Mouse (Mus musculus): ENCODE measurements around the gene Actb. TPM values are rescaled to one million over a fixed set of nuclear protein-coding genes. Genes with fewer than 3 reads are reported as not detected.

The Actb gene
- polyA plus RNA-seq, 1 experiment from 2014 or later = 16,656 TPM

- WGBS = 41% methylated on average over 14 of the region's 14 CpGs
- DNase-seq (ENCODE audit: low spot score) = no peak
- Histone ChIP-seq H3K27ac (ENCODE audit: low read depth, low read length) (peak overlapping the region; percentile 96), H3K36me3 (ENCODE audit: control insufficient read depth, insufficient read depth, low read length) (peaks cover 17% of the 10 kb centered on the region), H3K4me1 (replicated peaks; ENCODE audit: control insufficient read depth, insufficient read depth, low read length) (peaks cover 11% of the 10 kb centered on the region; the same call in 1 of the 2 replicates), H3K9me3 (ENCODE audit: control insufficient read depth, low read length) (no peaks in the 10 kb centered on the region), H3K4me2 (replicated peaks; ENCODE audit: low read depth, low read length) (peak overlapping the region; percentile 53), H3K27me3 (ENCODE audit: control insufficient read depth, insufficient read depth, low read length) (no peaks in the 10 kb centered on the region), H3K9ac (ENCODE audit: low read depth, low read length) (peak overlapping the region; percentile 78), H3K4me3 (ENCODE audit: low read depth, low read length) (peak overlapping the region; percentile 59)
- peak; percentile 28; the same call in 1 of the 2 replicates for ATAC-seq (ENCODE audit: low FRiP score)
Measured at GRCm38 (mm10) chr5:142907048-142907802, 671 bp upstream of the Actb start.

- Histone ChIP-seq H3K9me3 (ENCODE audit: control insufficient read depth, low read length) (no peaks in the 10 kb centered on the region), H3K27me3 (ENCODE audit: control insufficient read depth, insufficient read depth, low read length) (no peaks in the 10 kb centered on the region), H3K4me1 (replicated peaks; ENCODE audit: control insufficient read depth, insufficient read depth, low read length) (peaks cover 11% of the 10 kb centered on the region; the same call in 1 of the 2 replicates), H3K9ac (ENCODE audit: low read depth, low read length) (peak overlapping the region; percentile 82), H3K36me3 (ENCODE audit: control insufficient read depth, insufficient read depth, low read length) (peaks cover 19% of the 10 kb centered on the region), H3K4me2 (replicated peaks; ENCODE audit: low read depth, low read length) (peak overlapping the region; percentile 66), H3K27ac (ENCODE audit: low read depth, low read length) (peak overlapping the region; percentile 96), H3K4me3 (ENCODE audit: low read depth, low read length) (peak overlapping the region; percentile 59)
- ATAC-seq (ENCODE audit: low FRiP score) = peak; percentile 83
- under 1% methylated on average over 76 of the region's 84 CpGs for WGBS
- peak; percentile 98 for DNase-seq (ENCODE audit: low spot score)
Measured at GRCm38 (mm10) chr5:142905725-142906531, 626 bp downstream of the Actb start.

GRCm38 (mm10) chr5:142905038-142905695 lies 1.4 kb downstream of the Actb start:
- Histone ChIP-seq H3K9me3 (ENCODE audit: control insufficient read depth, low read length) (no peaks in the 10 kb centered on the region), H3K4me2 (replicated peaks; ENCODE audit: low read depth, low read length) (peak overlapping the region; percentile 66), H3K4me1 (replicated peaks; ENCODE audit: control insufficient read depth, insufficient read depth, low read length) (peaks cover 11% of the 10 kb centered on the region; the same call in 1 of the 2 replicates), H3K4me3 (ENCODE audit: low read depth, low read length) (peak overlapping the region; percentile 59), H3K36me3 (ENCODE audit: control insufficient read depth, insufficient read depth, low read length) (peaks cover 21% of the 10 kb centered on the region), H3K27ac (ENCODE audit: low read depth, low read length) (peak overlapping the region; percentile 96), H3K9ac (ENCODE audit: low read depth, low read length) (peak overlapping the region; percentile 82), H3K27me3 (ENCODE audit: control insufficient read depth, insufficient read depth, low read length) (no peaks in the 10 kb centered on the region)
- peak; percentile 14 for ATAC-seq (ENCODE audit: low FRiP score)
- 5% methylated on average over 27 of the region's 27 CpGs for WGBS
- no peak for DNase-seq (ENCODE audit: low spot score)

GRCm38 (mm10) chr5:142904208-142905037 lies 2.1 kb downstream of the Actb start:
- DNase-seq (ENCODE audit: low spot score) = no peak
- ATAC-seq (ENCODE audit: low FRiP score) = no peak
- Histone ChIP-seq H3K4me3 (ENCODE audit: low read depth, low read length) (peak overlapping the region; percentile 59), H3K9me3 (ENCODE audit: control insufficient read depth, low read length) (no peaks in the 10 kb centered on the region), H3K36me3 (ENCODE audit: control insufficient read depth, insufficient read depth, low read length) (peaks cover 24% of the 10 kb centered on the region), H3K9ac (ENCODE audit: low read depth, low read length) (peak overlapping the region; percentile 82), H3K4me1 (replicated peaks; ENCODE audit: control insufficient read depth, insufficient read depth, low read length) (peaks cover 11% of the 10 kb centered on the region; the same call in 1 of the 2 replicates), H3K4me2 (replicated peaks; ENCODE audit: low read depth, low read length) (peak overlapping the region; percentile 66), H3K27ac (ENCODE audit: low read depth, low read length) (peak overlapping the region; percentile 96), H3K27me3 (ENCODE audit: control insufficient read depth, insufficient read depth, low read length) (no peaks in the 10 kb centered on the region)
- WGBS = 85% methylated on average over 19 of the region's 19 CpGs

- no peak overlapping the region for H3K9ac ChIP-seq (ENCODE audit: low read depth, low read length)
- H3K36me3 ChIP-seq (ENCODE audit: control insufficient read depth, insufficient read depth, low read length) = peaks cover 24% of the 10 kb centered on the region
- no peak overlapping the region for H3K27ac ChIP-seq (ENCODE audit: low read depth, low read length)
- H3K4me3 ChIP-seq (ENCODE audit: low read depth, low read length) = no peak overlapping the region; the same call in none of the 2 replicates
- DNase-seq (ENCODE audit: low spot score) (peak; percentile 47), ATAC-seq (ENCODE audit: low FRiP score) (no peak)
- peaks cover 8% of the 10 kb centered on the region; the same call in 1 of the 2 replicates for H3K4me1 ChIP-seq (replicated peaks; ENCODE audit: control insufficient read depth, insufficient read depth, low read length)
- H3K4me2 ChIP-seq (replicated peaks; ENCODE audit: low read depth, low read length) = peak overlapping the region; percentile 66
- no peaks in the 10 kb centered on the region for H3K27me3 ChIP-seq (ENCODE audit: control insufficient read depth, insufficient read depth, low read length)
- 87% methylated on average over 14 of the region's 14 CpGs for WGBS
- no peaks in the 10 kb centered on the region for H3K9me3 ChIP-seq (ENCODE audit: control insufficient read depth, low read length)
Measured at GRCm38 (mm10) chr5:142903470-142904207, 2.9 kb downstream of the Actb start.

GRCm38 (mm10) chr5:142902506-142903314 lies 3.8 kb downstream of the Actb start:
- DNase-seq (ENCODE audit: low spot score) (peak; percentile 62), ATAC-seq (ENCODE audit: low FRiP score) (no peak)
- no peak overlapping the region for H3K4me3 ChIP-seq (ENCODE audit: low read depth, low read length)
- 57% methylated on average over 5 of the region's 5 CpGs for WGBS
- H3K9ac ChIP-seq (ENCODE audit: low read depth, low read length) = no peak overlapping the region
- no peaks in the 10 kb centered on the region for H3K27me3 ChIP-seq (ENCODE audit: control insufficient read depth, insufficient read depth, low read length)
- H3K9me3 ChIP-seq (ENCODE audit: control insufficient read depth, low read length) = no peaks in the 10 kb centered on the region
- peaks cover 6% of the 10 kb centered on the region; the same call in 1 of the 2 replicates for H3K4me1 ChIP-seq (replicated peaks; ENCODE audit: control insufficient read depth, insufficient read depth, low read length)
- no peak overlapping the region for H3K4me2 ChIP-seq (replicated peaks; ENCODE audit: low read depth, low read length)
- H3K36me3 ChIP-seq (ENCODE audit: control insufficient read depth, insufficient read depth, low read length) = peaks cover 24% of the 10 kb centered on the region
- H3K27ac ChIP-seq (ENCODE audit: low read depth, low read length) = 0 out of 2 replicates have a peak overlapping the region, but pooled peaks have one; percentile 30

- no peak for ATAC-seq (ENCODE audit: low FRiP score)
- no peak overlapping the region for H3K9ac ChIP-seq (ENCODE audit: low read depth, low read length)
- 0 out of 2 replicates have a peak overlapping the region, but pooled peaks have one; percentile 30 for H3K27ac ChIP-seq (ENCODE audit: low read depth, low read length)
Measured at GRCm38 (mm10) chr5:142901846-142902505, 4.6 kb downstream of the Actb start.

More at GRCm38 (mm10) chr5:142901846-142902505, 4.6 kb downstream of the Actb start:
- Histone ChIP-seq H3K27me3 (ENCODE audit: control insufficient read depth, insufficient read depth, low read length) (no peaks in the 10 kb centered on the region), H3K4me2 (replicated peaks; ENCODE audit: low read depth, low read length) (no peak overlapping the region), H3K9me3 (ENCODE audit: control insufficient read depth, low read length) (no peaks in the 10 kb centered on the region), H3K36me3 (ENCODE audit: control insufficient read depth, insufficient read depth, low read length) (peaks cover 24% of the 10 kb centered on the region), H3K4me3 (ENCODE audit: low read depth, low read length) (no peak overlapping the region), H3K4me1 (replicated peaks; ENCODE audit: control insufficient read depth, insufficient read depth, low read length) (0 out of 2 replicates have a peak, but pooled peaks cover under 1% of the 10 kb centered on the region)
- DNase-seq (ENCODE audit: low spot score) = no peak
- WGBS = 78% methylated on average over 4 of the region's 4 CpGs
